Mouse (Mus musculus) layer of hippocampus, adult 18-20 months (tissue): ENCODE measurements around the gene Magi3. TPM values are rescaled to one million over a fixed set of nuclear protein-coding genes. Genes with fewer than 3 reads are reported as not detected.

Experiments used
- DNase-seq, 2 experiments: peaks; one replicate each; pipeline ENCODE4 v3.0.0; 2022; ENCODE audit warnings: low spot score in 2 of 2
- total RNA-seq, 2 experiments: library from RNA; stranded (reverse); gene quantifications; 2 replicates each; pipeline ENCODE4 v1.2.3; 2021

Magi3 gene
- total RNA-seq, 2 experiments from 2014 or later: 33.4 to 34.2 TPM

DNA sequence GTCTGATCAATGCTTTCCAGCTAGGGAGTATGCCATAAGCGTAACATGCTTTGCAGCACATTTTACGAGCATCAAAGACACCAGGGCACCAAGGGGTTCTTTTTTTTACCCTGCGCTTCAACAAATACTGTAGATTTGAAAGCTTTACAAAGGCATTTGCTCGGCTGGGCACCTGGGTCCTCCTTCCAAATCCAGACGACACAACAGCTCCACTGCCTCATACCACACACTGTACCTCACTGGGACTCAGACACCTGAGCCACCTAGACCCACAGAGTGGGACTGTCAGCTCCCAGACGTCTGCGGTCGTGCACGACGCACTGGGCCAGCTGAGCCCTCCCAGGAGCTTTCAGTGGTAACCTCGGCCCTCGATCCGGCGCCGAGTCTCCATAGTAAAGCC lies 1.2 kb downstream of the Magi3 start:
- DNase-seq: peak; percentile 2 to 21

- DNase-seq: no peak
These were observed 30.4 kb downstream of the Magi3 start for GRCm38 (mm10) chr3:104189823-104190222.

- no peak for DNase-seq
These were observed 30.9 kb downstream of the Magi3 start for GRCm38 (mm10) chr3:104189234-104189633.

DNA sequence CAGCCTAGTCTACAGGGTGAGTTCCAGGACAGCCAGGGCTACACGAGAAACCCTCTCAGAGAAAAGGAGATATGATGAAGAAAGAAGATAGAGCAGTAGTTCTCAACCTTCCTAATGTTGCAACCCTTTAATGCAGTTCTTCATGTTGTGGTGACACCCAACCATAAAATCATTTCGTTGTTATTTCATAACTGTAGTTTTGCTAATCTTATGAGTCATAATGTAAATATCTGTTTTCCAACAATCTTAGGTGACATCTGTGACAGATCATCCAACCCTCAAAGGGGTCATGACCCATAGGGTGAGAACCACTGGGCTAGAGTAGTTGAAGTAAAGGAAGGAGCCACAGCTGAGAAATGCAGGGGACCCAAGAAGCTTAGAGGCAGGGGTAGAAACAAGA lies 35.9 kb downstream of the Magi3 start:
- DNase-seq: no peak

DNA sequence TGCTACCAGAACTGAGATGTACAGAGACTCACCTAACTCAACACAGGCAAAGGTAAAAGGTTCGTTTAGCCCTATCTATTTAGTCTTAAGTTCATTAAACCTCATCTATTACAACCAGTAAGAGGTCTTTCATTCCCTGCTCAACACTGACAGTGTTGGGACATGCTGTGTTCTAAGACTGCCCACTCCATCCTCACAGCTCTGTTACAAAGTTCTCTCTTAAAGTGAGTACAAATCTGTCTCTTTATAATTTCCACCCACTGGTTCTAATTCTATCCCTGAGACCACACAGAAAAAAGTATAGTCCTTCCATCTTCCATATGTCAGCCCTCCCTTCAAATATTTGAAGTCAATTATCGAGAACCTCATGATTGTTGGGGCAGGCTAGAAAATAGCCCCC lies 36.5 kb downstream of the Magi3 start:
- DNase-seq: peak in 1 of 2 experiments; percentile 25

DNA sequence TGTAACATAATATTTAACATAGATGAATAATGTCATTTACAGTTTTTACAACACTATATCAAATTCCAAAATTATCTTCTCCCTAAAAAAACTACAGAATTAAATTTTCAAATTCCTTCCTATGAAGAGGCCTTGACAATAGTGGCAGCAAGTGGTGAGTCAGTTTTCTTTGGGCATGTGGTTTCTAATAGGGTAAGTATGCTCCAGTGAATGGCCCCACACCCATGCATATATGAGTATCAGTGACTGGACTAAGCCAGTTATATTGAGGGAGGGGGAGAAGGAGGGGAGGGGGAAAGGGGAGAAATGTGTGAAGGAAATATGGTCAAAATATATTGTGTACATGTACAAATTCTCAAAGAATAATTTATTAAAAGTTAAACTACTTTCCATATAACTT lies 37.5 kb downstream of the Magi3 start:
- DNase-seq: no peak

- DNase-seq: no peak
These were observed 58.8 kb downstream of the Magi3 start for GRCm38 (mm10) chr3:104161347-104161746.

DNA sequence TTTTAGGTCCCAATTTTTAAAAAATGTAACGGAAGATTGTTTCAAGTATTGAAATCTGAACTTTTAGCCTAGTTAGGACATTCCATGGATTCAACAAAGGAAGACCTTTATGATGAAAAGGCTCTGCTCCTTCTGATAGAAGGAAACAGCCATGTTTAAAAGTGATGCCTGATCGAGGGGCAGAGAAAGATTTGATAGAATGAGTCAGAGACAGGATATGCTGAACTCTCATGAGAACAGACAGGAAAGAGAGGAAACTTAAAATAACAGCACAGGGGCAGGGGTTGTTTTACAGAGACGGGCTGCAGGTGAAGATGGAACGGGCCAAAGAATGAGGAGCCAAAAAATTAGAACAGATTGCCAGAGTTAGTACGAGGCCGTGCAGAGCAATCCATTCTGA lies 59.6 kb downstream of the Magi3 start:
- no peak for DNase-seq

GRCm38 (mm10) chr3:104150146-104150545 lies 70.0 kb downstream of the Magi3 start:
- DNase-seq: no peak

DNA sequence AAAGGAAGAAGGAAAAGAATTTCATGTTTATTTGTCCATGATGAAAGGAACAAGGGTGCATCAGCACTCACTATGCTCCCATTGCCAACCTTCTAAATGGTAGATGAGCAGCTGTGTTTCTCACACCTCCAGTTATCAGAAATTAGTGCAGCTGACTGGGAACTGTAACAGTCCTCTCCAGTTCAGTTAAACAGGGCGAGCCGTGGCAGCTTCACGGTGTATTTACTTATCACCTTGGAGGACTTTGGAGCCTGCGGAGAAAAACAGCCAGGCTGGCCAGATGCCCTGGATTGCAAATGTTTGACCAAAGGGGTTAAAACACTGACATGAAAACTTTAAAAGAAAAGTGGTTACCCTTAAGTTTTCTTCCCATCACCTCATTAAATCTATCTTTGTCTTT lies 77.8 kb downstream of the Magi3 start:
- no peak for DNase-seq

DNA sequence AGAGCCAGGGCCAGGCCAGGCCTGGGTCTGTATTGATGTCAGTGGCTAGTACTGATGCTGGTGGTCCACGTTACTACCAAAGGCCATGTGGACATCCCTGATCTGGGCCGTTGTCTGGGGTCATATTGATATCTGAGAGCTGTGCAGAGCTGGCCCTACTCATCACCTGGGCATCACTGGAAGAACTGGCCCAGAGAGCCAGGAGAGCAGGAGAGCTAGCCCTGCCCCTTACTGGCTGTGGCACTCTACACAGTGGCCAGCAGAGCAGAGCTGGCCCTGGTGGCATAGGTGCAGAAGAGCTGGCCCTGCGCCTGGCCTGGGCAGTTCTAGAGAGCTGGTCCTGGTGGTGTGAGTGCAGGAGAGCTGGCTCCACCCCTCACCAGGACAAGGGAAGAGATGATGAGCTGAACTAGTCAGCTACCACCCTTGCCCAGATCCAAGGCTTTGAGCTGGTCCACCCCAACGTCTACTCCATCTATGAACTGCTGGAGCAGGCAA lies 81.2 kb downstream of the Magi3 start:
- no peak for DNase-seq

GRCm38 (mm10) chr3:104125628-104126027 lies 94.5 kb downstream of the Magi3 start:
- no peak for DNase-seq

GRCm38 (mm10) chr3:104123846-104124245 lies 96.3 kb downstream of the Magi3 start:
- DNase-seq: no peak

GRCm38 (mm10) chr3:104109478-104109877 lies 110.7 kb downstream of the Magi3 start:
- no peak for DNase-seq

- DNase-seq: peak in 1 of 2 experiments; percentile 46
These were observed 115.2 kb downstream of the Magi3 start for GRCm38 (mm10) chr3:104104942-104105341.

DNA sequence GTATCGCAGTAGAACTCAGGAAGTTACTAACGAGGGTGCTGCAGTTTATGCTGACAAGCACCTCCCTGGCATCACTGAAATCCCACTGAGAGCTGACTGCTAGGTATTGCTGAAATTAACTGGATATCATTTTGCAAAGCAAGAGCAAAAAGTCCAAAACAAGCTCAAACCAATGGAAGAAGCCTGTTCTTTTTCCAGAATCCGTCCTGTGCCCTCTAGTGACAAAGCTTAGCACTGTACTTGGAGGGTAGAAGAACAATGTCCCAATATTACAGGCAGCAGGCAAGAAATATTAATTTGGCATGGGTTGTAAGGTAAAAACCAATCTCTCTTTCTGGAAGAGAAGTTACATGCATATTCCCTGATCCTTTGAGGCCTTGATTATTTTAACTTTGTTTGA lies 118.5 kb downstream of the Magi3 start:
- DNase-seq: peak in 1 of 2 experiments; percentile 16

DNA sequence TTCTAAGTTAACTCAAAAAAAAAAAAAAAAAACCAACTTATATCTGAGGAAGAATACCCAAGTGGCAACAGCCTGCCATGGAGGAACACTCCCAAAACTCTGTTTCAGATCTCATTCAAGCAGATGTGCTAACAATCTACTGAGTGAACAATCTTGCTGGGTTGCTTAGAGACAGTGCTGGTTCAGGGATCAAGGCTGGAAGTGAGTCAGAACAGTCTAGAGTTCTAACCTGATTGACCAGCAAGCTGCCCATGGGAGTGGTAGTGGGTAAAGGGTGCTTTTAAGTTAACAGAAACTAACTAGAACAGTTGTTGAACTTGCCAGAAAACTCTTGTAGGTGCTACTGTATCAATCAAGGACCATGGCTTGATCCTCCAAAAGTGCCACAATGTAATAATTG lies 118.9 kb downstream of the Magi3 start:
- DNase-seq: no peak

DNA sequence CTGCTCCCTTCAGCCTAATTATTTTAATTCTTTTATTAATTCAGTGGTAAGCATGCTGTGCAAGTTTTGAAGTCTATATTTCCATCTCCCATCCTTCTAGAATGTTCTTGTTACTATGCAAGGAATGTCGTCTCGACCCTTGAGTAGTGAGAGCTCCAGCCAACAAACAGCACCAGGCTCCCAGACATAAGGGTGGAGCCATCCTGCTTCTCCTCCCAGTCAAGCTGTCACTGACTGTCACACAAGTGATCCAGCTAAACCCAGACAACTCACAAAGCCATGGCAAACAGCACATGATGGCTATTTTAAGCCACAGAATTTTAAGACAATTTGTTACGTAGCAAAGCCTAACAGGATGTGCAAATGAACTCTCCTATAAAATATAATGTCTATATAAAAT lies 124.2 kb downstream of the Magi3 start:
- no peak for DNase-seq

GRCm38 (mm10) chr3:104094646-104095045 lies 125.5 kb downstream of the Magi3 start:
- no peak for DNase-seq

DNA sequence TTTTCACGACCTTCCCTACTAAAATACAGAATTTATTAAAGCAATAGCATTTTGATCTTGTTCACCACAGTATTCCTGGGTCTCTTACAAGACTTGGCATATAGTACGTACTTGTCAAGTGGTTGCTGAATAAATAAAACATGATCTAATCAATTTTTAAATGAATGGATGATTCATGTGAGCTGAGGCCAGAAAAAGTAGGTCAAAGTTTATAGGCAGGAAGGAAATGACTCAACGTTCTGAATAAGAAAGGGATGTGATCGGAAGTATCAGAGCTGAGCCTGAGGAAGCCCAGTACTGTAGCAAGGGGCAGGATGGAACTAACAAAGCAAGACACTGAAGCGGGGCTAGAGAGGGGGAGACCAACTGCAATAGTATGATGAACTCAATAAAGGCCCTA lies 127.4 kb downstream of the Magi3 start:
- DNase-seq: no peak

DNA sequence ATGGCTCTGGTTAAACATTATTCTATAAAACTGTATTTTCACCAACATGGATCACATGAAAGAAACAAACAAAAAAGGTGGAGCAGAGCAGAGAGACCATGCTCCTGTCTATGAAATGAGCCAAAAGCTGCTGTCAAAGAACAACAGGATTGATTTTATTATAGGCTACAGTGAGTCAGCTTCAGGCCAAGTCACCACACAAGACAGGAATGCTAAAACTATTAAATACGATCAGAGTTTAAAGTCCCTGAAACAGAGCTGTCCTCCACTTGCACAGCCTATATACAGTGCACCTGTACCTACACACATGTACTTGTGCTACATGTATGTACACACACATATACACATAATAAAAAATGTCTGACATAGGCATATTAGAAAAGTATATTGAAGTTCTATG lies 138.1 kb downstream of the Magi3 start:
- DNase-seq: no peak

GRCm38 (mm10) chr3:104078725-104079124 lies 141.4 kb downstream of the Magi3 start:
- DNase-seq: no peak

DNA sequence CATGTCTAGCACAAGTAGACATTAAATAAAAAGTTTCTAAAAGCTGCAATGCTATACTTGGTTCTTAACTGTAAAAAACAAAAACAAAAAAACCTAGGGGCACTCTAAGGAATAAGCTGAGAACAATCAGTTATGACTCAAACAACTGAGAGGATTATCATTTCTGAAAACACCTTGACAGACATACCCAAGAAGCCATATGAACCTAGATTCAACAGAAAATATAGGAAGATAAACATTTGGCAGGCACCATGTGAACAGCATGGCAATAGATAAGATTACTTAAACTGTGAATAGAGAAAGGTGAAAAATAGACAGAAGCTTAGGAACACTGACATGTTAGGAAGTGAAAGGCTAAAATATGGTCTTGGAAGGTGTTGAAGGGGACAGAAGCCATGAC lies 150.8 kb downstream of the Magi3 start:
- no peak for DNase-seq

DNA sequence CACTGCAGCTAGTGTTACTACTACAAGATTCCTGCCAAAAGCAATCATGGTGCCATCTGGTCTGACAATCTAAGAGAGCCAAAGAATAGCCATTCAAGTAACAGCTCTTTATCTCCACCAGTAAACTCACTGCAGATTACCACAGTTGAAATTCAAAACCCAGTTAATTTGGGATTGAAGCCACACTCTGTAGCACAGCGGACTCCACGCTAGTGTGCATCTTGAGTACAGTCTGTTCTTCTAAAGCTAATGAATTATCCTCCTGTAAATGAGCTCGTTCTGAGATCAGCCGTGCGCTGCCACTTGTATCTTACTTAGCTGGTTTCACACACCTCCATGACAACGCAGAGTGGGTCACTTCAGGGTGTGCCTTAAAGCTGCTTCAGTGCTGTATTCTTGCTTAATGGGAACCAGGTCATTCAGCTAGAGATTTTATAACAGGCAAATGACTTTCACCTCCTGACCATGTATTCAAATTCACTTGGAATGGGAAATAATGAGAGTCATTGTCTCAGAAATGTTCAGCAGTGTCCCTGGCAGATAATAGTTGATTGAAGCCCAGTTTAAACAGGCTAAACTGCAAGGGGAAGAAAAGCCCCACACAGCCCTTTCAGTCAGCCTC lies 161.1 kb downstream of the Magi3 start:
- DNase-seq: peak; percentile 45 to 67
